Mouse (Mus musculus) liver, embryonic 11.5 days (tissue): ENCODE measurements around the gene 4921517D22Rik. TPM values are rescaled to one million over a fixed set of nuclear protein-coding genes. Genes with fewer than 3 reads are reported as not detected.

ENCODE experiments used
- ATAC-seq: fragments of 200-750 bp; cut with Nextera tagmentation; replicated peaks from 2 replicates; pipeline ENCODE4 v1.8.0; 2017; ENCODE audit warnings: moderate number of reproducible peaks, mild to moderate bottlenecking, moderate TSS enrichment, moderate library complexity; ENCODE audit not compliant: low FRiP score
- DNase-seq: peaks from one replicate; pipeline ENCODE4 v3.0.0-alpha.2; 2017; ENCODE audit warnings: low spot score
- H3K27ac ChIP-seq: fragments of 300-500 bp; sonication (generic); 2 replicates; pipeline ENCODE4 v1.5.1; 2014; ENCODE audit warnings: mild to moderate bottlenecking, low read depth, low read length, control low read depth
- H3K27me3 ChIP-seq: fragments of 300-500 bp; sonication (generic); replicated peaks from 2 replicates; pipeline ENCODE4 v1.6.1; 2014; ENCODE audit warnings: low read length, mixed read lengths; ENCODE audit not compliant: control insufficient read depth, insufficient read depth
- H3K36me3 ChIP-seq: fragments of 300-500 bp; sonication (generic); 2 replicates; pipeline ENCODE4 v1.6.1; 2014; ENCODE audit warnings: mild to moderate bottlenecking, low read length, moderate library complexity, mixed read lengths; ENCODE audit not compliant: control insufficient read depth, insufficient read depth
- H3K4me1 ChIP-seq: fragments of 300-500 bp; sonication (generic); replicated peaks from 2 replicates; pipeline ENCODE4 v1.6.1; 2014; ENCODE audit warnings: low read length, mixed read lengths; ENCODE audit not compliant: control insufficient read depth, insufficient read depth
- H3K4me2 ChIP-seq: fragments of 300-500 bp; sonication (generic); 2 replicates; pipeline ENCODE4 v1.6.1; 2014; ENCODE audit warnings: mild to moderate bottlenecking, control low read depth, moderate library complexity
- H3K4me3 ChIP-seq: fragments of 300-500 bp; sonication (generic); 2 replicates; pipeline ENCODE4 v1.5.1; 2014; ENCODE audit warnings: low read depth, low read length, control low read depth
- H3K9ac ChIP-seq: fragments of 300-500 bp; sonication (generic); 2 replicates; pipeline ENCODE4 v1.6.1; 2014; ENCODE audit warnings: low read depth, low read length, control low read depth
- H3K9me3 ChIP-seq: fragments of 300-500 bp; sonication (generic); 2 replicates; pipeline ENCODE4 v1.6.1; 2016; ENCODE audit warnings: low read length, inconsistent platforms, mixed read lengths; ENCODE audit not compliant: control insufficient read depth
- WGBS: fragments of 180-500 bp; shearing (Covaris S2); extraction: QIAGEN DNeasy Blood & Tissue Kit; methylation state at CpG from one replicate; pipeline ENCODE4 v1.1.7; 2014; 5-methylcytosine and 5-hydroxymethylcytosine counted together
- polyA plus RNA-seq: library from polyadenylated mRNA; unstranded; fragments of >200 nt; fragmentation: Nextera tagmentation; extraction: Ambion mirVana; gene quantifications from 2 replicates; pipeline ENCODE4 v1.2.1, GENCODE M21; 2014

Gene 4921517D22Rik
- polyA plus RNA-seq, 1 experiment from 2014 or later, result not detected

DNA sequence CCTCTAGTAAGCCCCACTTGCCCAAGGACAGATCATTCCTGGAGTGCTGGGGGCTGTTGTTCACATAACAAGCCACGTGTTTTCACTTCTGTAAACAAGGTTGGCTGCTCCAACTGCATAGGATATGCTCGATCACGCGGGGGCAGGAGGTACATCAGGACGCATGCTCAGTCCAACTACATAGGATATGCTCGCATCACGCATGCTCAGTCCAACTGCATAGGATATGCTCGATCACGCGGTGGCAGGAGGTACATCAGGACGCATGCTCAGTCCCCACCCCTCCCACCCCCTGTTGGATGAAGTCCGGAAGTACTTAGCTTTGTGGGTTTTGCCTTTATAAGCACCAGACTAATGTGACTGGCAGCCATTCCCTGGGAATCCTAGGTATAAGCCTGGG is 31.9 kb downstream of the 4921517D22Rik start:
- Histone ChIP-seq H3K4me3 (no peak overlapping the region), H3K27ac (no peak overlapping the region), H3K27me3 (no peaks in the 10 kb centered on the region), H3K4me2 (no peak overlapping the region), H3K9me3 (no peaks in the 10 kb centered on the region), H3K4me1 (peaks cover under 1% of the 10 kb centered on the region; the same call in 1 of the 2 replicates), H3K9ac (no peak overlapping the region), H3K36me3 (peaks cover 54% of the 10 kb centered on the region)
- ATAC-seq (no peak), DNase-seq (no peak)
- 96% methylated on average over 12 of the region's 12 CpGs for WGBS

DNA sequence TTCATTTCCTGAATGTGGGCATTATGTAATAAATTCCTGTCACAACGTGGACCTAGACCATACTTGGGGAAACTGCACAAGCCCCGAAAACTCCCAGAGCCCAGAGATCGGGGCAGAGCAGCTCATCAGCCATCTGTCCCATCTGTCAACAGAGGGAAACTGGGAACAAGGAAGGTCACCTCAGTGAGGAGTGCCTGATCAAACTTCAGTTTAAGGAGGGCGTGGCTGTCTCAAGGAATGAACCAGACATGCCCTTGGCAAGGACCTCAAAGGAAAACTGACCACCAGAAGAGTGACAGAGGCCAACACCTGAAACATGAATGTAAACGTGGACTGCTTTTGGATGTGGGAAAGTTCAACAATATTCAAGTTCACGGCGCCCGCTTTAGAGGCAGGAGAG is 32.5 kb downstream of the 4921517D22Rik start:
- Histone ChIP-seq H3K36me3 (peaks cover 51% of the 10 kb centered on the region), H3K27ac (no peak overlapping the region), H3K9ac (no peak overlapping the region), H3K27me3 (no peaks in the 10 kb centered on the region), H3K4me1 (no peaks in the 10 kb centered on the region; the same call in 1 of the 2 replicates), H3K4me3 (no peak overlapping the region), H3K9me3 (no peaks in the 10 kb centered on the region), H3K4me2 (no peak overlapping the region)
- DNase-seq, result no peak
- WGBS, result 91% methylated on average over 8 of the region's 8 CpGs
- no peak for ATAC-seq

DNA sequence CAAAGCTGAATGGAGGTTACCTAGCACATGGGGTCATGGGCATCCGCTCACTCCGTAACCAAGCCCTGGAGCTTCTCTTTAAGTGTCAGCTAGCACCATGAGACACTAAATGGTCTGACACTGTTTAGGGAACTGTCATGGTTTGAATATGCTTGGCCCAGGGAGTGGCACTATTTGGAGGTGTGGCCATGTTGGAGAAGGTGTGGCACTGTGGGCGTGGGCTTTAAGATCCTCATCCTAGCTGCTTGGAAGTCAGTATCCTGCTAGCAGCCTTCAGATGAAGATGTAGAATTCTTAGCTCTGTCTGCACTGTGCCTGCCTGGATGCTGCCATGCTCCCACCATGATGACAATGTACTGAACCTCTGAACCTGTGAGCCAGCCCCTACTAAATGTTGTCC is 33.5 kb downstream of the 4921517D22Rik start:
- Histone ChIP-seq H3K4me1 (no peaks in the 10 kb centered on the region; the same call in 1 of the 2 replicates), H3K4me3 (no peak overlapping the region), H3K27me3 (no peaks in the 10 kb centered on the region), H3K9me3 (no peaks in the 10 kb centered on the region), H3K9ac (no peak overlapping the region), H3K36me3 (peaks cover 53% of the 10 kb centered on the region), H3K4me2 (no peak overlapping the region), H3K27ac (no peak overlapping the region)
- DNase-seq (no peak), ATAC-seq (no peak)
- WGBS, result 88% methylated on average over 3 of the region's 3 CpGs

DNA sequence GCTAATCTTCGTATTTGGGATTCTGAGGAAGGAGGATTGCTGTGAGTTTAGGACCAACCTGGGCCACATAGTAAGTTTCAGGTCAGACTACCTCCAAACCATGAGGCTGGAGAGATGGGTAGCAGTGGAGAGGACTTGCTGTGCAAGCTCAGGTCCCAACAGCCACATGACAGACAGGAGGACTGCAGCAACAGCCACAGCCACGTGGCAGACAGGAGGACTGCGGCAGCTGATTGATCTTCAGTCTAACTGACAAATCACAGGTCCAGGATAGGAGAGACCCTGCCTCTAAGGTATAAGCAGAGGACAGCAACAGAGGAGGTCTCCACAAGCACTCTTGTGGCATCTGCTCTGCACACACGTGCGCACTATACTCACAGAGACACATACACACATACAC is 36.1 kb downstream of the 4921517D22Rik start:
- DNase-seq (no peak), ATAC-seq (no peak)
- no peaks in the 10 kb centered on the region for H3K27me3 ChIP-seq
- 80% methylated on average over 5 of the region's 5 CpGs for WGBS
- no peaks in the 10 kb centered on the region for H3K9me3 ChIP-seq
- peaks cover 3% of the 10 kb centered on the region; the same call in 1 of the 2 replicates for H3K4me1 ChIP-seq
- no peak overlapping the region for H3K4me2 ChIP-seq
- peaks cover 32% of the 10 kb centered on the region for H3K36me3 ChIP-seq
- no peak overlapping the region for H3K27ac ChIP-seq
- H3K4me3 ChIP-seq, result no peak overlapping the region
- H3K9ac ChIP-seq, result no peak overlapping the region

DNA sequence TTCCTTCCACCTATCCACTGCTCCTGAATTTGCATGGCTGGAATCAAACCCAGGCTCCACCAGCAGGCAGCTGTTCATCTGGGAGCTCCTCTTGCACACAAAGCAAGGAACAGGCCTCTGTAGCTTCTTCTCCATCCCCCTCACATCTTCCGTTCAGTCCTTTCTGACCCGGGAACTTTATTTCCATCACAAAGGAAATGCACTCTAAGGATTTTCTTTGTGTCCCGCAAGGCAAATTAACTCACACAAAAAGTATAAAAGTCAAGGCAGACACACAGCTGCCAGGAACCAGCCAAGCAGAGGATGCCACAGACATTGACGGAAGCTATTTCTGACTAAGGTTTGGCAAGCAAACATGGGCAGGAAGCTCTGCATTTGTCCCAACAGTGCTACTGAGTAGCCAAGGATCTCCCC is 36.9 kb downstream of the 4921517D22Rik start:
- Histone ChIP-seq H3K36me3 (peaks cover 26% of the 10 kb centered on the region; the same call in 1 of the 2 replicates), H3K27me3 (no peaks in the 10 kb centered on the region)

DNA sequence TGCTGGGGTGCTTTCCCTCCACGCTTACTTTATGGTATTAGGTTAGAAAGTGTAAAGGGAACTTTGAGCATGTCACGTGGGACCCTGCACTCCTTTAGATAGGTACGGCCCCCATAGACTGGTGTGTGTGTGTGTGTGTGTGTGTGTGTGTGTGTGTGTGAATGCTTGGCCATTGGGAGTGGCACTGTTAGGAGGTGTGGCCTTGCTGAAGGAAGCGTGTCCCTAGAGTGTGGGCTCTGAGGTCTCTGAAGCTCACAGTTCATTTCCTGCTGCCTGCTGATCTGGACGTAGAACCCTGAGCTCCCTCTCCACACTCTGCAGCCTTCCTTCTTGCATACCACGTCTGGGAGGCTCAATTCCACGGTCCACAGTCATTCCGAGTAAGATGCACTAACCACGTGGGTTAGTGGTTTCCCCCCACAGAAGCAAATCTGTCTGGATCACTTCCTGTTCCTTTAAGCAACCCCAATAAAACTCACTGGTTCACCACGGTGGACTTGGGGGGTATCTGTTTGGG is 37.5 kb downstream of the 4921517D22Rik start:
- H3K9ac ChIP-seq, result no peak overlapping the region
- H3K27me3 ChIP-seq, result no peaks in the 10 kb centered on the region
- no peak overlapping the region for H3K4me2 ChIP-seq
- 57% methylated on average over 10 of the region's 10 CpGs for WGBS
- DNase-seq (no peak), ATAC-seq (peak; percentile 21)
- H3K9me3 ChIP-seq, result no peaks in the 10 kb centered on the region
- peak overlapping the region; percentile 3; the same call in 1 of the 2 replicates for H3K27ac ChIP-seq
- peaks cover 26% of the 10 kb centered on the region; the same call in 1 of the 2 replicates for H3K36me3 ChIP-seq
- H3K4me1 ChIP-seq, result peaks cover 3% of the 10 kb centered on the region; the same call in 1 of the 2 replicates
- no peak overlapping the region for H3K4me3 ChIP-seq

More for the DNA sequence above, 36.9 kb downstream of the 4921517D22Rik start:
- H3K27ac ChIP-seq, result peak overlapping the region; percentile 3
- H3K9me3 ChIP-seq, result no peaks in the 10 kb centered on the region
- H3K4me2 ChIP-seq, result no peak overlapping the region
- H3K9ac ChIP-seq, result no peak overlapping the region
- DNase-seq, result no peak
- WGBS, result 70% methylated on average over 4 of the region's 4 CpGs
- ATAC-seq, result no peak
- peaks cover 3% of the 10 kb centered on the region; the same call in 1 of the 2 replicates for H3K4me1 ChIP-seq
- H3K4me3 ChIP-seq, result no peak overlapping the region

DNA sequence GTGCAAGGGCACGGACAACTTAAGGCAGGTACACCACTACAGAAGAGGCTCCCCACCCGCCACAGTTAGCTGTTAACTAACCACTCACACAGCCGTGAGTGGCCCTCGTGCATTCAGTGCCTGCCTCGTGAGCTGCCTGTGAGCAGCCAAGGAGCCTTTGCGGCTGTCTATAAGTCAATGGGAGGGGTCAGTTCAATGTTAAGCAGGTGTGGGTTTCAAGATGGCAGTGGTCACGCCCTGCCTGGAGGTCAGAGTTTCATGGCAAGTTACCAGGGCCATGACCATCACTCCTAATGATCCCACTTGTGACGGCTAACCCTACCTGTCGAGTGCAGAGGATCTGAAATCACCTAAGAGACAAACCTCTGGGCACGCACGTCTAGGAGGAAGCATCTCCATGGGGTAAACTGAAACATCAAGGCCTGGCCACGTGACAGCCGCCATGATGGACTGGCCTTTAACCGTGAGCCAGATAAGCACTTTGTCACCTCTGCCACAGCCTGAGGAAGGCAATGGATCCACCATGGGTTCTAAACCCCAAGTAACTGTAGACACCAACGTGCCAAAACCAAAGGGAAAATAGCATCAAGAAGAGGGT is 38.1 kb downstream of the 4921517D22Rik start:
- no peak overlapping the region for H3K27ac ChIP-seq
- DNase-seq (no peak), ATAC-seq (no peak)
- no peak overlapping the region for H3K4me3 ChIP-seq
- H3K27me3 ChIP-seq, result no peaks in the 10 kb centered on the region
- WGBS, result 89% methylated on average over 15 of the region's 15 CpGs
- H3K9ac ChIP-seq, result no peak overlapping the region
- H3K36me3 ChIP-seq, result peaks cover 23% of the 10 kb centered on the region; the same call in 1 of the 2 replicates
- no peak overlapping the region for H3K4me2 ChIP-seq
- H3K4me1 ChIP-seq, result peaks cover 3% of the 10 kb centered on the region; the same call in 1 of the 2 replicates
- H3K9me3 ChIP-seq, result no peaks in the 10 kb centered on the region

DNA sequence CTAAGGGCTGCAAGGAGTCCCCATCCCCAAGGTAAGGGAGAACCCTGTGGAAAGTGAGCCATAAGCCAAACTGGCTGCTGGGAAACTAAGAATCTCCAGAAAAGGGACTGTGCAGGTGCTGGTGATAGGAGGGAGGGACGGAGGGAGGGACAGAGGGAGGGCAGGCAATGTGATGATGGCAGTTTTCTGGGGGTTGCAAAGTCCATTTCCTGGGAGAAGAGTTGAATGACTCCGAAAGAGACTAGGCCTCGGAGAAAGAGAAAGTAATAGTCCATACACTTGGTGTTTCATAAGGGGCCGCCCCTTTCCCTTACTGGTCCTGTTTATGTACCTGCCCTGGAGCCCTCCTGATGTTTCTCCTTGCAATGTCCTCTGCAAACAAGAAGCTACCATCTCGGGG is 39.4 kb downstream of the 4921517D22Rik start:
- Histone ChIP-seq H3K36me3 (peaks cover 23% of the 10 kb centered on the region; the same call in 1 of the 2 replicates), H3K27me3 (no peaks in the 10 kb centered on the region), H3K27ac (no peak overlapping the region), H3K4me1 (peaks cover 3% of the 10 kb centered on the region; the same call in 1 of the 2 replicates), H3K4me2 (no peak overlapping the region), H3K4me3 (no peak overlapping the region), H3K9ac (no peak overlapping the region), H3K9me3 (no peaks in the 10 kb centered on the region)
- DNase-seq (no peak), ATAC-seq (no peak)
- WGBS, result 84% methylated on average over 5 of the region's 5 CpGs

DNA sequence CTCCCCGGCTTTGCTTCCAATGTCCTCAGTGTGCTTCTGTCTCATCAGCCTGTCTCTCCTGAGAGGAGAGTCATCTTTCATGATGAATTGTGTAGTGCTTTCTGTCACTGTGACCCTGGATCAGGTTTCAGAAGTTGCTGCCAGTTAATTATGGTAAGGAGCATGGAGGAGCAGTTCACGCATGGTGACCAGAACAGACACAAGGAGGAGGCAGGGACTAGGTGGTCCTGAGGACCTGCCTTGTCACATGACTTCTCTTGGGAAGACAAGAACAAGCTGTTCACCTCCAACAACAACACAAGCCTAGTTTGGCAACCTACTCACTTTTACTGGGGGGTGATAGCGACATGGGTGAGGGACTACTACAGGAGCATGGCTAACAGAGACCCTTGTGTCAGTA is 40.8 kb downstream of the 4921517D22Rik start:
- Histone ChIP-seq H3K27me3 (no peaks in the 10 kb centered on the region), H3K9me3 (no peaks in the 10 kb centered on the region), H3K4me2 (no peak overlapping the region), H3K4me3 (no peak overlapping the region), H3K9ac (no peak overlapping the region), H3K36me3 (peaks cover 28% of the 10 kb centered on the region), H3K4me1 (peaks cover 3% of the 10 kb centered on the region; the same call in 1 of the 2 replicates), H3K27ac (no peak overlapping the region)
- ATAC-seq, result no peak
- no peak for DNase-seq
- 88% methylated on average over 3 of the region's 3 CpGs for WGBS
